11 mouse cellular contexts compared by ENCODE assay signal in genomic region chr19:60136491-60136890, GRCm38 (mm10).
"Had no signal": no experiment of that assay in that cellular context is flagged by ENCODE, and none has a peak within 500 bp of the region (broad histone marks: within the 10 kb centered on the region; RNA-seq: fewer than 3 reads in every experiment).

No protein-coding gene starts in this region.

- DNase-seq: layer of hippocampus, postnatal 36 days; liver, embryonic 13.5 days; lung, adult 2 months; lung, postnatal 14 days; lung, postnatal 4 days; thymus, adult 18-20 months; thymus, postnatal 36 days had no signal

- H3K27me3 ChIP-seq: intestine, embryonic 15.5 days had no signal

- H3K9me3 ChIP-seq: intestine, embryonic 15.5 days; liver, embryonic 13.5 days; midbrain, embryonic 13.5 days had no signal

- H3K4me1 ChIP-seq: intestine, embryonic 15.5 days; midbrain, embryonic 13.5 days had no signal

- H3K27ac ChIP-seq: intestine, embryonic 15.5 days; kidney, postnatal 0 days; left cerebral cortex, adult 2 months; liver, embryonic 13.5 days; midbrain, embryonic 13.5 days had no signal

- H3K36me3 ChIP-seq: intestine, embryonic 15.5 days; liver, embryonic 13.5 days; midbrain, embryonic 13.5 days had no signal

- ATAC-seq: intestine, embryonic 15.5 days; midbrain, embryonic 13.5 days had no signal

- H3K4me3 ChIP-seq: intestine, embryonic 15.5 days; left cerebral cortex, adult 2 months; liver, embryonic 13.5 days; midbrain, embryonic 13.5 days had no signal
